ENCODE assay signal across 10 mouse cellular contexts in the genomic region with DNA sequence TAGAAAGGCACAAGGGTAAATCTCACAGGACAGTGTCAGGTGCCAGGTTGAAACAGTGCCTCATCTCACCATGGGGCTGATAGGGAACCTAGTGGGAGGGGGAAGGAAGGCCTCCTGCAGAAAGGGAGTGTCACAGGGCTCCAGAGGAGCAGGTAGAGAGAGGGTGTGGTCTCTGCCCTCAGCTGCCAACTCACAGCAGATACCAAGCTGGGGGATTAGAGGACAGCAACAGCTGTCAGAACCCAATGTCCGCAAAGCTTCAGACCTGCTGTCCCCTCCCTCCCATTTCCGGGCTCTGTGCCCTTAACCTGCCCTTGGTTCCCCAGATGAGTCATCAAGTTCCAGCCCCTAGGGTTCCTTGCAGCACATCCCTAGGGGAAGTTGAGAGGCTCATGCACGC. TPM values are rescaled to one million over a fixed set of nuclear protein-coding genes. Genes with fewer than 3 reads are reported as not detected.
DNase-seq lines count a peak whose midpoint lies in the region; ATAC-seq and TF ChIP-seq lines count a peak whose summit lies in the region.
"Had no signal": no experiment of that assay in that cellular context is flagged by ENCODE, and none has a peak within 500 bp of the region (broad histone marks: within the 10 kb centered on the region; RNA-seq: fewer than 3 reads in every experiment).

No protein-coding gene starts in this region.

- no peak overlapping the region for H3K27ac ChIP-seq in embryonic facial prominence, embryonic 14.5 days (replicated peaks; ENCODE audit: low read depth, low read length)
- H3K27ac ChIP-seq in embryonic facial prominence, embryonic 10.5 days (replicated peaks), result no peak overlapping the region
- no peak overlapping the region; the same call in 1 of the 2 replicates for H3K27ac ChIP-seq in heart, embryonic 13.5 days (replicated peaks)
- H3K27ac ChIP-seq in left cerebral cortex, adult 2 months, result no peak overlapping the region
- no peak overlapping the region for H3K27ac ChIP-seq in hindbrain, embryonic 14.5 days
- H3K27ac ChIP-seq: limb, embryonic 10.5 days had no signal

- no peak overlapping the region for H3K9ac ChIP-seq in embryonic facial prominence, embryonic 14.5 days (ENCODE audit: low read depth, low read length)
- no peak overlapping the region for H3K9ac ChIP-seq in heart, embryonic 13.5 days
- H3K9ac ChIP-seq in hindbrain, embryonic 14.5 days, result no peak overlapping the region

- H3K36me3 ChIP-seq in embryonic facial prominence, embryonic 14.5 days (ENCODE audit: control insufficient read depth, insufficient read depth, low read length), result no peaks in the 10 kb centered on the region
- no peaks in the 10 kb centered on the region for H3K36me3 ChIP-seq in embryonic facial prominence, embryonic 10.5 days (replicated peaks)
- H3K36me3 ChIP-seq in heart, embryonic 13.5 days, result no peaks in the 10 kb centered on the region
- H3K36me3 ChIP-seq in megakaryocyte, embryonic 14.5 days (replicated peaks; ENCODE audit: low read length), result peaks cover 11% of the 10 kb centered on the region
- H3K36me3 ChIP-seq in hindbrain, embryonic 14.5 days (replicated peaks; ENCODE audit: control insufficient read depth, insufficient read depth), result no peaks in the 10 kb centered on the region
- H3K36me3 ChIP-seq: limb, embryonic 10.5 days had no signal

- H3K4me3 ChIP-seq in embryonic facial prominence, embryonic 14.5 days (ENCODE audit: low read depth, low read length), result no peak overlapping the region
- no peak overlapping the region for H3K4me3 ChIP-seq in embryonic facial prominence, embryonic 10.5 days
- H3K4me3 ChIP-seq in heart, embryonic 13.5 days, result no peak overlapping the region
- H3K4me3 ChIP-seq in megakaryocyte, embryonic 14.5 days (replicated peaks), result peak overlapping the region; percentile 47
- H3K4me3 ChIP-seq in left cerebral cortex, adult 2 months, result no peak overlapping the region
- H3K4me3 ChIP-seq in hindbrain, embryonic 14.5 days (replicated peaks; ENCODE audit: low read length), result no peak overlapping the region
- H3K4me3 ChIP-seq: limb, embryonic 10.5 days had no signal

- DNase-seq in embryonic facial prominence, embryonic 14.5 days (ENCODE audit: low spot score), result no peak
- no peak for DNase-seq in embryonic facial prominence, embryonic 10.5 days (ENCODE audit: low spot score)
- DNase-seq in ES-CJ7 (ENCODE audit: low read depth, low spot score), result peak; percentile 87
- DNase-seq in left cerebral cortex, adult 2 months (ENCODE audit: extremely low spot score in 1 of 2, low spot score in 2 of 2), result no peak
- DNase-seq in hindbrain, embryonic 14.5 days (ENCODE audit: low spot score), result no peak
- DNase-seq in yolk sac, embryonic 10.5 days (ENCODE audit: low spot score), result no peak
- DNase-seq: gastrocnemius, postnatal 10 days had no signal

- no peaks in the 10 kb centered on the region for H3K4me1 ChIP-seq in embryonic facial prominence, embryonic 14.5 days (ENCODE audit: control insufficient read depth, insufficient read depth, low read length)
- H3K4me1 ChIP-seq in embryonic facial prominence, embryonic 10.5 days, result peaks cover 12% of the 10 kb centered on the region
- H3K4me1 ChIP-seq in heart, embryonic 13.5 days, result peaks cover 15% of the 10 kb centered on the region
- peaks cover 65% of the 10 kb centered on the region for H3K4me1 ChIP-seq in megakaryocyte, embryonic 14.5 days
- no peaks in the 10 kb centered on the region for H3K4me1 ChIP-seq in hindbrain, embryonic 14.5 days (replicated peaks; ENCODE audit: control insufficient read depth, insufficient read depth, low read length)

- peaks cover 8% of the 10 kb centered on the region; the same call in 1 of the 2 replicates for H3K9me3 ChIP-seq in embryonic facial prominence, embryonic 14.5 days (ENCODE audit: control insufficient read depth, low read length)
- H3K9me3 ChIP-seq in embryonic facial prominence, embryonic 10.5 days, result peaks cover 8% of the 10 kb centered on the region
- H3K9me3 ChIP-seq in heart, embryonic 13.5 days, result peaks cover 9% of the 10 kb centered on the region
- H3K9me3 ChIP-seq in megakaryocyte, embryonic 14.5 days, result peaks cover 30% of the 10 kb centered on the region
- 0 out of 2 replicates have a peak, but pooled peaks cover 7% of the 10 kb centered on the region for H3K9me3 ChIP-seq in hindbrain, embryonic 14.5 days (ENCODE audit: control insufficient read depth, low read length)
- H3K9me3 ChIP-seq: limb, embryonic 10.5 days had no signal

- no peak overlapping the region for H3K4me2 ChIP-seq in embryonic facial prominence, embryonic 14.5 days (ENCODE audit: low read depth, low read length)
- no peak overlapping the region for H3K4me2 ChIP-seq in heart, embryonic 13.5 days
- H3K4me2 ChIP-seq in hindbrain, embryonic 14.5 days (replicated peaks), result no peak overlapping the region

- intact Hi-C loops in left cerebral cortex, adult 2 months (cut with DNase I), result no loop called here

- no peaks in the 10 kb centered on the region for H3K27me3 ChIP-seq in embryonic facial prominence, embryonic 14.5 days (replicated peaks; ENCODE audit: control insufficient read depth, insufficient read depth, low read length)
- H3K27me3 ChIP-seq in embryonic facial prominence, embryonic 10.5 days (replicated peaks; ENCODE audit: low read depth, poor library complexity, severe bottlenecking), result peaks cover 3% of the 10 kb centered on the region; the same call in 1 of the 2 replicates
- no peaks in the 10 kb centered on the region for H3K27me3 ChIP-seq in heart, embryonic 13.5 days (replicated peaks)
- peaks cover 13% of the 10 kb centered on the region for H3K27me3 ChIP-seq in megakaryocyte, embryonic 14.5 days (replicated peaks)
- H3K27me3 ChIP-seq in hindbrain, embryonic 14.5 days (ENCODE audit: control insufficient read depth, insufficient read depth, low read length), result no peaks in the 10 kb centered on the region

- WGBS in embryonic facial prominence, embryonic 14.5 days, result 43% methylated on average over 3 of the region's 3 CpGs
- WGBS in embryonic facial prominence, embryonic 10.5 days, result 60% methylated on average over 3 of the region's 3 CpGs
- whole genome bisulfite sequencing in heart, embryonic 13.5 days, result 17% methylated on average over 3 of the region's 3 CpGs
- 48% methylated on average over 3 of the region's 3 CpGs for WGBS in hindbrain, embryonic 14.5 days

- TF ChIP-seq CTCF in left cerebral cortex, adult 2 months (IDR thresholded peaks at IDR 0.05), result no peak

- ATAC-seq in embryonic facial prominence, embryonic 14.5 days (ENCODE audit: low read depth), result 0 out of 2 replicates have a peak, but pooled peaks have one; percentile 13
- ATAC-seq in heart, embryonic 13.5 days (ENCODE audit: extremely low read depth, insufficient number of reproducible peaks, low FRiP score, low TSS enrichment), result peak; percentile 41
- no peak for ATAC-seq in hindbrain, embryonic 14.5 days (ENCODE audit: low FRiP score)

RNA-seq across cellular contexts. Expression of a gene that starts 18.8 kb away (rescaled TPM):
- 7.5 and 14.9 TPM in 2 replicates for polyA plus RNA-seq in embryonic facial prominence, embryonic 14.5 days (2014; fragmentation: Nextera tagmentation; extraction: Ambion mirVana)
- polyA plus RNA-seq in embryonic facial prominence, embryonic 10.5 days (2016; fragmentation: Nextera tagmentation; extraction: Ambion mirVana), result not detected in 2 replicates
- polyA plus RNA-seq in heart, embryonic 13.5 days (2015; fragmentation: Nextera tagmentation; extraction: Ambion mirVana), result 1.8 and 2.2 TPM in 2 replicates
- 11.0 and 11.8 TPM in 2 replicates for polyA plus RNA-seq in megakaryocyte, embryonic 14.5 days (2012; ENCODE audit: insufficient read depth, low replicate concordance)
- total RNA-seq in left cerebral cortex, adult 2 months (2021), result 10 to 100 TPM; 75.1 to 80.4 TPM
- polyA plus RNA-seq in hindbrain, embryonic 14.5 days (2014; fragmentation: Nextera tagmentation; extraction: Ambion mirVana), result 0.37 and 0.69 TPM in 2 replicates
- polyA plus RNA-seq: limb, embryonic 10.5 days had no signal

RNA-seq across cellular contexts. Expression of a gene that starts 31.5 kb away (rescaled TPM):
- 15.0 and 16.2 TPM in 2 replicates for polyA plus RNA-seq in embryonic facial prominence, embryonic 14.5 days (2014; fragmentation: Nextera tagmentation; extraction: Ambion mirVana)
- 9.5 and 10.0 TPM in 2 replicates for polyA plus RNA-seq in embryonic facial prominence, embryonic 10.5 days (2016; fragmentation: Nextera tagmentation; extraction: Ambion mirVana)
- polyA plus RNA-seq in heart, embryonic 13.5 days (2015; fragmentation: Nextera tagmentation; extraction: Ambion mirVana), result 36.6 and 41.4 TPM in 2 replicates
- 10.2 and 30.7 TPM in 2 replicates for polyA plus RNA-seq in megakaryocyte, embryonic 14.5 days (2012; ENCODE audit: insufficient read depth, low replicate concordance)
- total RNA-seq in left cerebral cortex, adult 2 months (2021), result 1 to 10 TPM; 2.3 to 3.3 TPM
- 2.4 and 2.7 TPM in 2 replicates for polyA plus RNA-seq in hindbrain, embryonic 14.5 days (2014; fragmentation: Nextera tagmentation; extraction: Ambion mirVana)

RNA-seq across cellular contexts. Expression of a gene that starts 36.7 kb away (rescaled TPM):
- polyA plus RNA-seq in embryonic facial prominence, embryonic 14.5 days (2014; fragmentation: Nextera tagmentation; extraction: Ambion mirVana), result 3.9 and 5.1 TPM in 2 replicates
- 3.7 and 4.1 TPM in 2 replicates for polyA plus RNA-seq in embryonic facial prominence, embryonic 10.5 days (2016; fragmentation: Nextera tagmentation; extraction: Ambion mirVana)
- polyA plus RNA-seq in heart, embryonic 13.5 days (2015; fragmentation: Nextera tagmentation; extraction: Ambion mirVana), result 17.0 and 17.3 TPM in 2 replicates
- 67.9 and 94.9 TPM in 2 replicates for polyA plus RNA-seq in megakaryocyte, embryonic 14.5 days (2012; ENCODE audit: insufficient read depth, low replicate concordance)
- 1 to 10 TPM; 7.6 to 9.4 TPM for total RNA-seq in left cerebral cortex, adult 2 months (2021)
- 1.6 and 1.9 TPM in 2 replicates for polyA plus RNA-seq in hindbrain, embryonic 14.5 days (2014; fragmentation: Nextera tagmentation; extraction: Ambion mirVana)
